Mouse (Mus musculus) stomach, postnatal 0 days (tissue): ENCODE measurements at regions not wholly inside any gene's neighbourhood (a gene's known extent, or its start where the extent isn't known, plus 50 kb on each side); places are given as distances from the start of the nearest gene placed in this dataset.
A peak's percentile ranks its signal among the peaks of the same experiment; 100 is the strongest.

Experiments used
- ATAC-seq: fragments of 200-750 bp; cut with Nextera tagmentation; 2 replicates; pipeline ENCODE4 v1.8.0; 2017; ENCODE audit not compliant: low FRiP score, low TSS enrichment
- DNase-seq: peaks from one replicate; pipeline ENCODE4 v3.0.0-alpha.2; 2016; ENCODE audit warnings: low spot score
- H3K27ac ChIP-seq: fragments of 300-500 bp; sonication (generic); replicated peaks from 2 replicates; pipeline ENCODE4 v1.5.1; 2014; ENCODE audit warnings: mild to moderate bottlenecking, control low read depth
- H3K27me3 ChIP-seq: fragments of 300-500 bp; sonication (generic); 2 replicates; pipeline ENCODE4 v1.6.1; 2014; ENCODE audit warnings: low read length; ENCODE audit not compliant: control insufficient read depth, insufficient read depth
- H3K36me3 ChIP-seq: fragments of 300-500 bp; sonication (generic); 2 replicates; pipeline ENCODE4 v1.6.1; 2014; ENCODE audit warnings: low read length, mixed read lengths; ENCODE audit not compliant: control insufficient read depth, insufficient read depth
- H3K4me1 ChIP-seq: fragments of 300-500 bp; sonication (generic); replicated peaks from 2 replicates; pipeline ENCODE4 v1.6.1; 2014; ENCODE audit warnings: antibody characterized with exemption; ENCODE audit not compliant: control insufficient read depth, insufficient read depth
- H3K4me2 ChIP-seq: fragments of 300-500 bp; sonication (generic); replicated peaks from 2 replicates; pipeline ENCODE4 v1.6.1; 2014; ENCODE audit warnings: low read depth, mild to moderate bottlenecking, control low read depth, moderate library complexity
- H3K4me3 ChIP-seq: fragments of 300-500 bp; sonication (generic); 2 replicates; pipeline ENCODE4 v1.5.1; 2014; ENCODE audit warnings: low read depth, low read length, control low read depth
- H3K9ac ChIP-seq: fragments of 300-500 bp; sonication (generic); 2 replicates; pipeline ENCODE4 v1.6.1; 2014; ENCODE audit warnings: mild to moderate bottlenecking, low read length, control low read depth, mixed read lengths
- H3K9me3 ChIP-seq: fragments of 300-500 bp; sonication (generic); 2 replicates; pipeline ENCODE4 v1.6.1; 2016; ENCODE audit warnings: low read length; ENCODE audit not compliant: control insufficient read depth
- CTCF ChIP-seq: IDR thresholded peaks from 2 replicates; pipeline ENCODE4 v1.5.1; 2016; ENCODE audit warnings: antibody characterized with exemption, low read depth, mild to moderate bottlenecking, moderate library complexity
- EP300 ChIP-seq: optimal IDR thresholded peaks from 2 replicates; pipeline ENCODE3; 2016; ENCODE audit warnings: antibody characterized with exemption
- WGBS: fragments of 180-500 bp; shearing (Covaris S2); extraction: QIAGEN DNeasy Blood & Tissue Kit; methylation state at CpG from one replicate; pipeline ENCODE4 v1.1.7; 2014; 5-methylcytosine and 5-hydroxymethylcytosine counted together

- H3K4me1 ChIP-seq: no peaks in the 10 kb centered on the region
- 87% methylated on average over 14 of the region's 14 CpGs for WGBS
- no peak overlapping the region for H3K27ac ChIP-seq
- ATAC-seq: no peak
- no peak for DNase-seq
- no peak overlapping the region for H3K4me2 ChIP-seq
- TF ChIP-seq CTCF (no peak), EP300 (no peak)
- H3K9ac ChIP-seq: no peak overlapping the region
- no peaks in the 10 kb centered on the region for H3K27me3 ChIP-seq
- no peaks in the 10 kb centered on the region for H3K9me3 ChIP-seq
- no peaks in the 10 kb centered on the region for H3K36me3 ChIP-seq
- H3K4me3 ChIP-seq: no peak overlapping the region
Measured at GRCm38 (mm10) chr1:88786066-88786465, 84.0 kb upstream of the Arl4c start.

GRCm38 (mm10) chr1:88790674-88791073, 88.7 kb upstream of the Arl4c start:
- no peak for TF ChIP-seq EP300
- TF ChIP-seq CTCF: no peak
- no peak overlapping the region for H3K9ac ChIP-seq

GRCm38 (mm10) chr1:88794926-88795325, 92.9 kb upstream of the Arl4c start:
- Histone ChIP-seq H3K4me1 (0 out of 2 replicates have a peak, but pooled peaks cover 4% of the 10 kb centered on the region), H3K4me2 (no peak overlapping the region), H3K9me3 (0 out of 2 replicates have a peak, but pooled peaks cover 3% of the 10 kb centered on the region), H3K36me3 (no peaks in the 10 kb centered on the region), H3K9ac (no peak overlapping the region), H3K27ac (no peak overlapping the region), H3K27me3 (no peaks in the 10 kb centered on the region), H3K4me3 (no peak overlapping the region)
- no peak for TF ChIP-seq CTCF
- TF ChIP-seq EP300: no peak
- WGBS: 77% methylated on average over 10 of the region's 10 CpGs
- ATAC-seq (no peak), DNase-seq (no peak)

More at GRCm38 (mm10) chr1:88790674-88791073, 88.7 kb upstream of the Arl4c start:
- DNase-seq (no peak), ATAC-seq (no peak)
- Histone ChIP-seq H3K27me3 (no peaks in the 10 kb centered on the region), H3K4me2 (no peak overlapping the region), H3K27ac (no peak overlapping the region), H3K36me3 (no peaks in the 10 kb centered on the region), H3K4me1 (no peaks in the 10 kb centered on the region), H3K4me3 (no peak overlapping the region), H3K9me3 (no peaks in the 10 kb centered on the region)
- WGBS: 67% methylated on average over 7 of the region's 7 CpGs

GRCm38 (mm10) chr1:88798473-88798872, 96.5 kb upstream of the Arl4c start:
- 0 out of 2 replicates have a peak, but pooled peaks cover 4% of the 10 kb centered on the region for H3K4me1 ChIP-seq
- TF ChIP-seq EP300 (no peak), CTCF (no peak)
- 53% methylated on average over 14 of the region's 14 CpGs for WGBS
- DNase-seq (no peak), ATAC-seq (no peak; the same call in 1 of the 2 replicates)
- no peak overlapping the region for H3K4me3 ChIP-seq
- H3K36me3 ChIP-seq: no peaks in the 10 kb centered on the region
- no peak overlapping the region for H3K9ac ChIP-seq
- H3K4me2 ChIP-seq: no peak overlapping the region
- H3K27ac ChIP-seq: peak overlapping the region; percentile 61
- H3K27me3 ChIP-seq: no peaks in the 10 kb centered on the region
- 0 out of 2 replicates have a peak, but pooled peaks cover 3% of the 10 kb centered on the region for H3K9me3 ChIP-seq

- peak overlapping the region; percentile 61; the same call in 1 of the 2 replicates for H3K27ac ChIP-seq
- no peak; the same call in 1 of the 2 replicates for ATAC-seq
Measured at GRCm38 (mm10) chr1:88798874-88799273, 96.9 kb upstream of the Arl4c start.

GRCm38 (mm10) chr1:88799343-88799742, 97.3 kb upstream of the Arl4c start:
- TF ChIP-seq CTCF (no peak), EP300 (no peak)
- Histone ChIP-seq H3K9ac (no peak overlapping the region), H3K27ac (no peak overlapping the region), H3K27me3 (no peaks in the 10 kb centered on the region), H3K4me1 (0 out of 2 replicates have a peak, but pooled peaks cover 4% of the 10 kb centered on the region), H3K4me2 (no peak overlapping the region), H3K4me3 (no peak overlapping the region), H3K36me3 (no peaks in the 10 kb centered on the region), H3K9me3 (0 out of 2 replicates have a peak, but pooled peaks cover 3% of the 10 kb centered on the region)
- ATAC-seq (no peak), DNase-seq (no peak)
- WGBS: 43% methylated on average over 7 of the region's 7 CpGs

More at GRCm38 (mm10) chr1:88798874-88799273, 96.9 kb upstream of the Arl4c start:
- Histone ChIP-seq H3K36me3 (no peaks in the 10 kb centered on the region), H3K9me3 (0 out of 2 replicates have a peak, but pooled peaks cover 3% of the 10 kb centered on the region), H3K4me2 (no peak overlapping the region), H3K4me1 (0 out of 2 replicates have a peak, but pooled peaks cover 4% of the 10 kb centered on the region), H3K4me3 (no peak overlapping the region), H3K27me3 (no peaks in the 10 kb centered on the region), H3K9ac (no peak overlapping the region)
- WGBS: 44% methylated on average over 8 of the region's 8 CpGs
- no peak for DNase-seq
- TF ChIP-seq CTCF: no peak
- no peak for TF ChIP-seq EP300
